8 mouse cellular contexts compared by ENCODE assay signal in genomic region chr17:15467669-15468068, GRCm38 (mm10). TPM values are rescaled to one million over a fixed set of nuclear protein-coding genes. Genes with fewer than 3 reads are reported as not detected.
A peak's percentile ranks its signal among the peaks of the same experiment; 100 is the strongest.
DNase-seq lines count a peak whose midpoint lies in the region; ATAC-seq lines count a peak whose summit lies in the region.

No protein-coding gene starts in this region.

- H3K36me3 ChIP-seq in forebrain, embryonic 13.5 days (ENCODE audit: poor library complexity, severe bottlenecking) = peaks cover 33% of the 10 kb centered on the region

- no peaks in the 10 kb centered on the region for H3K9me3 ChIP-seq in forebrain, embryonic 13.5 days (replicated peaks)

- intact Hi-C loops in heart, postnatal 36 days (cut with DNase I) = loop anchor here (1.0 to 5.0 kb wide), 3 partner anchors 49 to 402 kb away; partner anchors contain the start of gene Dll1

- no peak overlapping the region for H3K9ac ChIP-seq in forebrain, embryonic 13.5 days

- no peak overlapping the region for H3K4me2 ChIP-seq in forebrain, embryonic 13.5 days

- H3K4me1 ChIP-seq in forebrain, embryonic 13.5 days = no peaks in the 10 kb centered on the region

- H3K4me3 ChIP-seq in forebrain, embryonic 13.5 days = no peak overlapping the region

- 19% methylated on average over 5 of the region's 5 CpGs for WGBS in forebrain, embryonic 13.5 days

- H3K27ac ChIP-seq in forebrain, embryonic 13.5 days = no peak overlapping the region

- ATAC-seq in forebrain, embryonic 13.5 days = peak; percentile 79

- DNase-seq in NIH3T3 (ENCODE audit: low read depth) = peak; percentile 93
- peak; percentile 73 for DNase-seq in c-Kit-positive CD71-positive TER-119-positive erythroid progenitor cells, embryonic 14.5 days (ENCODE audit: low spot score)
- peak; percentile 63 to 79 for DNase-seq in heart, postnatal 36 days
- peak; percentile 76 to 77 for DNase-seq in layer of hippocampus, postnatal 10 days (ENCODE audit: low spot score in 2 of 2)
- peak; percentile 78 for DNase-seq in lung, postnatal 36 days
- DNase-seq in right cerebral cortex, adult 2 months (ENCODE audit: low spot score in 2 of 2) = peak; percentile 66 to 69
- DNase-seq in urinary bladder, postnatal 25 days (ENCODE audit: low spot score) = peak; percentile 65

- no peaks in the 10 kb centered on the region for H3K27me3 ChIP-seq in forebrain, embryonic 13.5 days

RNA-seq across cellular contexts. Expression of gene Psmb1, which starts 31.9 kb away (rescaled TPM):
- polyA plus RNA-seq in forebrain, embryonic 13.5 days (2015; fragmentation: Nextera tagmentation; extraction: Ambion mirVana) = 275 and 285 TPM in 2 replicates
- total RNA-seq in heart, postnatal 36 days (2021) = 100 to 1,000 TPM; 123 to 127 TPM
- 100 to 1,000 TPM; 135 to 140 TPM for total RNA-seq in layer of hippocampus, postnatal 10 days (2021)

RNA-seq across cellular contexts. Expression of gene Tbp, which starts 32.0 kb away (rescaled TPM):
- 65.7 and 74.9 TPM in 2 replicates for polyA plus RNA-seq in forebrain, embryonic 13.5 days (2015; fragmentation: Nextera tagmentation; extraction: Ambion mirVana)
- 10 to 100 TPM in 1 of 2 experiments, 1 to 10 TPM in 1; 8.2 to 12.8 TPM for total RNA-seq in heart, postnatal 36 days (2021)
- 10 to 100 TPM; 32.2 to 35.8 TPM for total RNA-seq in layer of hippocampus, postnatal 10 days (2021)

RNA-seq across cellular contexts. Expression of gene Pdcd2, which starts 59.4 kb away (rescaled TPM):
- 59.0 and 61.8 TPM in 2 replicates for polyA plus RNA-seq in forebrain, embryonic 13.5 days (2015; fragmentation: Nextera tagmentation; extraction: Ambion mirVana)
- 10 to 100 TPM; 14.8 to 19.7 TPM for total RNA-seq in heart, postnatal 36 days (2021)
- 10 to 100 TPM; 21.2 to 24.8 TPM for total RNA-seq in layer of hippocampus, postnatal 10 days (2021)
